Mouse (Mus musculus): ENCODE results near the gene Naaladl1.

- TF ChIP-seq POLR2A (IDR thresholded peaks at IDR 0.05; ENCODE audit: borderline replicate concordance, low read depth, low read length) (no peak), CTCF (IDR thresholded peaks at IDR 0.05; ENCODE audit: low read depth, low read length) (no peak)
These were observed 36.6 kb upstream of the Naaladl1 start for GRCm38 (mm10) chr19:6068951-6069350.

Measured in bone marrow macrophage, adult 2 months (primary cell).